Mouse (Mus musculus): ENCODE measurements around the gene Stap2. TPM values are rescaled to one million over a fixed set of nuclear protein-coding genes. Genes with fewer than 3 reads are reported as not detected.

The Stap2 gene
- polyA plus RNA-seq, 1 experiment from 2014 or later, result 6.5 TPM

DNA sequence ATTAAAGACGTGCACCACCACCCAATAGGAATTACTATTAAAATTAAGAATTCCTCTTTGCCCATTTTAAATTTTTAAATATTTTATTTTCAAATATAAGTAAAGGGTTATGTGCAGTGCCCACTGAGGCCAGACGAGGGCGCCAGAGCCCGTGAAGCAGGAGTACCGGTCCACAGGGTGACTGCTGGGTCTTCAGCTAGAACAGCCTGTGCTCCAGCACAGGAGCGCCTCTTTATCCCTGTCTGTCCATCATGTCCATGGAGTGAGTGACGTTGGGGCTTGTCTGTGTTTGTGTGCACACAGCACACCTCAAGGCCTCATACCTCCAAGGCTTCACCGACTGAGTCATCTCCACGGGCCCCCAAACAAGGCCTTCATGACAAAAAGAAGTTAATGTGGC, 48.2 kb downstream of the Stap2 start:
- H3K4me1 ChIP-seq (ENCODE audit: control insufficient read depth, insufficient read depth, low read length), result no peaks in the 10 kb centered on the region
- H3K27me3 ChIP-seq (ENCODE audit: control insufficient read depth, insufficient read depth, low read length), result 0 out of 2 replicates have a peak, but pooled peaks cover 3% of the 10 kb centered on the region
- ATAC-seq (ENCODE audit: insufficient number of reproducible peaks, low FRiP score, low TSS enrichment, low read depth) (no peak), DNase-seq (ENCODE audit: low spot score) (peak; percentile 86)
- H3K36me3 ChIP-seq (ENCODE audit: control insufficient read depth, insufficient read depth, low read length), result peaks cover 3% of the 10 kb centered on the region; the same call in 1 of the 2 replicates
- H3K4me3 ChIP-seq (ENCODE audit: low read depth, low read length), result no peak overlapping the region
- H3K27ac ChIP-seq (replicated peaks; ENCODE audit: low read depth, low read length), result no peak overlapping the region
- 17% methylated on average over 9 of the region's 9 CpGs for WGBS
- H3K4me2 ChIP-seq (ENCODE audit: low read depth, severe bottlenecking), result no peak overlapping the region
- H3K9me3 ChIP-seq (ENCODE audit: control insufficient read depth, low read length), result no peaks in the 10 kb centered on the region
- no peak overlapping the region for H3K9ac ChIP-seq (ENCODE audit: low read length)

DNA sequence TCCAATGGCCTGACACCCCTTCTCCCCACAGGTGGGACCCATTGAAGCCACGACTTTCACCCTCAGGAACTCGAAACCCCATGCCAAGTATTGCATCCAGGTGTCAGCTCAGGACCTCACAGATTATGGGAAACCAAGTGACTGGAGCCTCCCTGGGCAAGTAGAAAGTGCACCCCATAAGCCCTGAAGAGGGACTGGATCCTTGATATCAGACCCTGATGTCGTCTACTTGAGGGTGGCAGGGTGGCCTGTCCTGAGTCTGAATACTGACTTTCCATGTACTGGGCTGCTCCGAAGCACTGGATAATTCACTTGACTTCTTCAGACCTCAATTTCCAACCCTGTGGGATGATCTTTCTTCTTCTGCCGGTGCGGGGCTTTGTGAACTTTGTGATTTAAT, 48.8 kb downstream of the Stap2 start:
- DNase-seq (ENCODE audit: low spot score), result no peak
- Histone ChIP-seq H3K9ac (ENCODE audit: low read length) (no peak overlapping the region), H3K9me3 (ENCODE audit: control insufficient read depth, low read length) (no peaks in the 10 kb centered on the region), H3K4me1 (ENCODE audit: control insufficient read depth, insufficient read depth, low read length) (no peaks in the 10 kb centered on the region), H3K27me3 (ENCODE audit: control insufficient read depth, insufficient read depth, low read length) (0 out of 2 replicates have a peak, but pooled peaks cover 3% of the 10 kb centered on the region), H3K4me3 (ENCODE audit: low read depth, low read length) (peak overlapping the region; percentile 35), H3K36me3 (ENCODE audit: control insufficient read depth, insufficient read depth, low read length) (no peaks in the 10 kb centered on the region; the same call in 1 of the 2 replicates), H3K4me2 (ENCODE audit: low read depth, severe bottlenecking) (peak overlapping the region; percentile 54), H3K27ac (replicated peaks; ENCODE audit: low read depth, low read length) (no peak overlapping the region)
- ATAC-seq (ENCODE audit: insufficient number of reproducible peaks, low FRiP score, low TSS enrichment, low read depth), result no peak
- WGBS, result 31% methylated on average over 6 of the region's 6 CpGs

DNA sequence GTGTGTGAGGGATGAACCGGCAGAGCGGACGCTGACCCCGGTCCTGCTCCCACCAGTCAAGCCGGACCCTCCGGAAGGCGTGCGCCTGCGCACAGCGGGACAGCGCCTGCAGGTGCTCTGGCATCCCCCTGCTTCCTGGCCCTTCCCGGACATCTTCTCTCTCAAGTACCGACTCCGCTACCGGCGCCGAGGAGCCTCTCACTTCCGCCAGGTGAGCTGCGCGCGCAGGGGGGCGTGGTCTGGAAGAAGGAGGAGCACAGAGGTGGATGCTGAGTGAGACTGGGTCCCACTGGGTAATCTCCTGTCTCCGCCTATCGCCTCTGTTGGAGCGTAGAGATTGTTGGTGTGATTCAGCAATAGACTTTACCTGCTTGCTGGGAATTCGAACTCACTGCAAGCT, 49.3 kb downstream of the Stap2 start:
- Histone ChIP-seq H3K4me3 (ENCODE audit: low read depth, low read length) (peak overlapping the region; percentile 35), H3K4me1 (ENCODE audit: control insufficient read depth, insufficient read depth, low read length) (no peaks in the 10 kb centered on the region), H3K9ac (ENCODE audit: low read length) (peak overlapping the region; percentile 38; the same call in 1 of the 2 replicates), H3K4me2 (ENCODE audit: low read depth, severe bottlenecking) (peak overlapping the region; percentile 54), H3K9me3 (ENCODE audit: control insufficient read depth, low read length) (no peaks in the 10 kb centered on the region), H3K27me3 (ENCODE audit: control insufficient read depth, insufficient read depth, low read length) (0 out of 2 replicates have a peak, but pooled peaks cover 3% of the 10 kb centered on the region), H3K36me3 (ENCODE audit: control insufficient read depth, insufficient read depth, low read length) (no peaks in the 10 kb centered on the region; the same call in 1 of the 2 replicates), H3K27ac (replicated peaks; ENCODE audit: low read depth, low read length) (no peak overlapping the region)
- under 1% methylated on average over 26 of the region's 26 CpGs for WGBS
- DNase-seq (ENCODE audit: low spot score), result peak; percentile 84
- peak; percentile 23 for ATAC-seq (ENCODE audit: insufficient number of reproducible peaks, low FRiP score, low TSS enrichment, low read depth)

DNA sequence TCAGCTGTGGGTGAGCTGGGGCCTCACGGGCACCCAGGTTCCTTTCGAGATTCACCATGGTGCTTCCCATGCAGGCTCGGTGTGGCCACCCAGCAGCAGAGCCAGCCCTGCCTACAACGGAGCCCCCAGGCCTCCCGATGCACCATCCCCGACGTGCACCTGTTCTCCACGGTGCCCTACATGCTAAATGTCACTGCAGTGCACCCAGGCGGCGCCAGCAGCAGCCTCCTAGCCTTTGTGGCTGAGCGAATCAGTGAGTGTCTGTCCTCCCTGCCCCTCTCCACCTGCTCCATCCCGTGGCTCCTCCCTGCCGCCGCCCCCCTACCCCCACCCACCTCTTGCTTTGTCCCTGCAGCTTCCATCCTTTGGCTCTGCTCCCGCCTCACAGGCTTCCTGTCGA, 51.2 kb downstream of the Stap2 start:
- Histone ChIP-seq H3K4me2 (ENCODE audit: low read depth, severe bottlenecking) (no peak overlapping the region), H3K9ac (ENCODE audit: low read length) (no peak overlapping the region), H3K27me3 (ENCODE audit: control insufficient read depth, insufficient read depth, low read length) (0 out of 2 replicates have a peak, but pooled peaks cover 3% of the 10 kb centered on the region), H3K36me3 (ENCODE audit: control insufficient read depth, insufficient read depth, low read length) (no peaks in the 10 kb centered on the region), H3K4me1 (ENCODE audit: control insufficient read depth, insufficient read depth, low read length) (no peaks in the 10 kb centered on the region), H3K4me3 (ENCODE audit: low read depth, low read length) (no peak overlapping the region), H3K9me3 (ENCODE audit: control insufficient read depth, low read length) (no peaks in the 10 kb centered on the region), H3K27ac (replicated peaks; ENCODE audit: low read depth, low read length) (no peak overlapping the region)
- ATAC-seq (ENCODE audit: insufficient number of reproducible peaks, low FRiP score, low TSS enrichment, low read depth) (no peak), DNase-seq (ENCODE audit: low spot score) (no peak)
- 37% methylated on average over 16 of the region's 16 CpGs for WGBS

DNA sequence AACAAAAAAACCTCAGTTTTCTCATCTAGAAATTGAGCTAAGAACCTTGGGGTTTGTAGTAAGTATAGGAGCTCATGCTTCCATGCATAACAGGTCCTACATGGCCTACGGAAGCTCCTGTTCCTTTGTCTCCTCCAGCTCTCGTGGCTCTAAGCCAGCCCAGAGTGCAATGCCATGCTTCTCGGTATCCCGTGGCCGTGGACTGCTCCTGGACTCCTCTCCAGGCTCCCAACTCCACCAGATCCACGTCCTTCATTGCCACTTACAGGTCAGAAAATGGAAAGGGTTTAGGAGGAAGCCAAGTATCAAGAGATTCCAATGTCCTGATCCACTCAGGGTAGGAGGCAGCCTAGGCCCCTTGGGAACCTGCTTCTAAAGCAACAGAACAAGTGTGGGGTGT, 51.6 kb downstream of the Stap2 start:
- Histone ChIP-seq H3K9me3 (ENCODE audit: control insufficient read depth, low read length) (no peaks in the 10 kb centered on the region), H3K4me2 (ENCODE audit: low read depth, severe bottlenecking) (no peak overlapping the region), H3K27me3 (ENCODE audit: control insufficient read depth, insufficient read depth, low read length) (0 out of 2 replicates have a peak, but pooled peaks cover 3% of the 10 kb centered on the region), H3K4me3 (ENCODE audit: low read depth, low read length) (no peak overlapping the region), H3K36me3 (ENCODE audit: control insufficient read depth, insufficient read depth, low read length) (no peaks in the 10 kb centered on the region), H3K27ac (replicated peaks; ENCODE audit: low read depth, low read length) (no peak overlapping the region), H3K4me1 (ENCODE audit: control insufficient read depth, insufficient read depth, low read length) (no peaks in the 10 kb centered on the region), H3K9ac (ENCODE audit: low read length) (no peak overlapping the region)
- no peak for DNase-seq (ENCODE audit: low spot score)
- ATAC-seq (ENCODE audit: insufficient number of reproducible peaks, low FRiP score, low TSS enrichment, low read depth), result no peak
- 76% methylated on average over 6 of the region's 6 CpGs for WGBS

DNA sequence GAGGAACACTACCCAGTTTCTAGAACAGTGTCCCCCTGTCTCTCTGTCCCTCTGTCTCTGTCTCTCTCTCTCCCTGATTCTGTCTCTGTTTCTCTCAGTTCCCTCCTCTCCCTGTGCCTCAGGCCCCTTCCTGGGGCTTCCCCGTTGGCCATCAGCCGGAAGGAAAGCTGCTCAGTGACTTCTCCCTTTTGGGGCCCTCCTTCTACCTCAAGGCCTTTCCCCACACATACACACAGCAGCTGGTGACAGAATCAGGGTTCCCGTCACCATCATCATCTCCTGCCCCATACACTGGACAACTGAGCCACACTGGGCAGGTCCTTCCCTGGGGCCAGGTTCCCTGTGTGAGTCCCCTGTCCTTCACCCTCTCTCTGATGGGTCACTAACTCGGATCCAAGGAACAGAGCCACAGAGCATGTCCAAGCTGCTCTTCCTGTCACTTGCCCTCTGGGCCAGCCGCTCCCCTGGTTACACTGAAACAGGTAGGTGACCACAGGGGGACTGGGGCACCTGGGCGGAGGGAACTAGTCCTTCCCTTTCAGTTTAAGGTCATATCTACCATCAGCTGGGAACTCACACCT, 52.8 kb downstream of the Stap2 start, which contains the start of gene Ebi3:
Gene Ebi3 (plus strand): TSS at position 194 of the 581 bp plus-strand sequence.
- Histone ChIP-seq H3K27me3 (ENCODE audit: control insufficient read depth, insufficient read depth, low read length) (0 out of 2 replicates have a peak, but pooled peaks cover 3% of the 10 kb centered on the region), H3K4me1 (ENCODE audit: control insufficient read depth, insufficient read depth, low read length) (no peaks in the 10 kb centered on the region), H3K27ac (replicated peaks; ENCODE audit: low read depth, low read length) (no peak within 1 kb of the TSS), H3K4me2 (ENCODE audit: low read depth, severe bottlenecking) (no peak within 1 kb of the TSS), H3K9me3 (ENCODE audit: control insufficient read depth, low read length) (no peaks in the 10 kb centered on the region), H3K9ac (ENCODE audit: low read length) (no peak within 1 kb of the TSS), H3K4me3 (ENCODE audit: low read depth, low read length) (no peak within 1 kb of the TSS), H3K36me3 (ENCODE audit: control insufficient read depth, insufficient read depth, low read length) (no peaks in the 10 kb centered on the region)
- no peak for DNase-seq (ENCODE audit: low spot score)
- no peak for ATAC-seq (ENCODE audit: insufficient number of reproducible peaks, low FRiP score, low TSS enrichment, low read depth)
- WGBS, result 73% methylated on average over 6 of the region's 6 CpGs

DNA sequence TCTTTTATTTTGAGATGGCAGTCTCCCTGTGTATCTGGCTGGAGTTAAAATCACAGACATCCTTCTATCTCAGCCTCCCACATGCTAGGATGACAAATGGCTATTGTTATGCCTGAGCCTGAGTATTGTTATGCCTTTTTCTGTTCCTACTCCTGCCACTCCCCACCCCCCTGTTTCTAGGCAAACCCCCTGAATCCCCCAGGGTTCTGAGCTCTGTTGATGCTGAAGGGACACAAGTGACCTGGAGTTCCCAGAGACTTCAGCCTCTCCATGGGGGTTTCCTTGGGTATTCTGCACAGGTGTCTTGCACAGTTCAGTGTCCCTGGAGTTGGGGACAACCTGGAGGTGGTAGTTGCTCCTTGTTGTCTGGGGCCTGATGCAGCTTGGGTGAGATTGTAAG, 53.3 kb downstream of the Stap2 start:
- ATAC-seq (ENCODE audit: insufficient number of reproducible peaks, low FRiP score, low TSS enrichment, low read depth) (no peak), DNase-seq (ENCODE audit: low spot score) (no peak)
- Histone ChIP-seq H3K9ac (ENCODE audit: low read length) (no peak overlapping the region), H3K4me1 (ENCODE audit: control insufficient read depth, insufficient read depth, low read length) (no peaks in the 10 kb centered on the region), H3K27me3 (ENCODE audit: control insufficient read depth, insufficient read depth, low read length) (0 out of 2 replicates have a peak, but pooled peaks cover 3% of the 10 kb centered on the region), H3K4me3 (ENCODE audit: low read depth, low read length) (no peak overlapping the region), H3K4me2 (ENCODE audit: low read depth, severe bottlenecking) (no peak overlapping the region), H3K9me3 (ENCODE audit: control insufficient read depth, low read length) (no peaks in the 10 kb centered on the region), H3K27ac (replicated peaks; ENCODE audit: low read depth, low read length) (no peak overlapping the region), H3K36me3 (ENCODE audit: control insufficient read depth, insufficient read depth, low read length) (no peaks in the 10 kb centered on the region)

DNA sequence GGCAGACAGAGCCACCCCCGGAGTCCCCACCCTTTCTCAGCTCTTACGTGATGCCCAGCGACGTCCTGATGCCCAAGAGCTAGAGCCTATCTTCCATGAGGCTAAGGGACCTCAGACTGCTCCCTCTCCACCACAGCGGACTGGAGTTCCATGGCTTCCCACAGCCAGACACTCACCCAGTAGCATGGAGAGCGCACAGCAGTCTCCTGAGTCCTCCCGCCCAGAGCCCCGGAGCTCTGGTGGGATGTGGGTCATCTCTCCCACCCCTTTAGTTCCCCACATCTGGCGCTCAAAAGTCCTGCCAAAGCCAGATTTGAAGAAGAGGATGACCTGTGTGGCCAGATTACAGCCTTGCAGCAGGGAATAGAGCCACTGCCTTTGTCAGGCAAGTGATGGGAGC, 54.8 kb downstream of the Stap2 start:
- Histone ChIP-seq H3K4me2 (ENCODE audit: low read depth, severe bottlenecking) (no peak overlapping the region), H3K27ac (replicated peaks; ENCODE audit: low read depth, low read length) (no peak overlapping the region), H3K36me3 (ENCODE audit: control insufficient read depth, insufficient read depth, low read length) (no peaks in the 10 kb centered on the region), H3K4me3 (ENCODE audit: low read depth, low read length) (no peak overlapping the region), H3K27me3 (ENCODE audit: control insufficient read depth, insufficient read depth, low read length) (0 out of 2 replicates have a peak, but pooled peaks cover 3% of the 10 kb centered on the region), H3K4me1 (ENCODE audit: control insufficient read depth, insufficient read depth, low read length) (no peaks in the 10 kb centered on the region), H3K9ac (ENCODE audit: low read length) (no peak overlapping the region), H3K9me3 (ENCODE audit: control insufficient read depth, low read length) (no peaks in the 10 kb centered on the region)
- no peak for ATAC-seq (ENCODE audit: insufficient number of reproducible peaks, low FRiP score, low TSS enrichment, low read depth)
- 80% methylated on average over 9 of the region's 9 CpGs for WGBS
- no peak for DNase-seq (ENCODE audit: low spot score)

DNA sequence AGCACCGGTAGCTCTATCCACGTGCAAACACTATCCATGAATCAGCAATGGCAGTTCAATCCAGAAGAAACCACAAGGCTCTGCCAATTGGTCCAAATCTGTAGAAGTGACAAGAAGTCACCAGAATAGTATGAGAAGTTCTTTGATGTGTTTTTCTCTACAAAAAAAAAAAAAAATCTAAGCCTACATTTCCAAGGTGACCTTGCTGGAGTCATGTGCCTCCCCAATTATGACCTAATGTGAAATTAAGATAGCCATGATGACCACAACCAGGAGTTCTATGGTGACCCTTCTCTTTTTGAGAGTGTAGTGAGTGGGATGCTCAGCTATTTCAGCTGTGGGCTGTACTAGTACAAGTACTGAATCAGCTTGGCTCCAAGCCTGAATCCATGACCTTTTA, 56.0 kb downstream of the Stap2 start, which contains the start of gene Zfp119b:
Gene Zfp119b (minus strand): TSS at position 101 of the 400 bp plus-strand sequence.
- no peak for ATAC-seq (ENCODE audit: insufficient number of reproducible peaks, low FRiP score, low TSS enrichment, low read depth)
- no peak within 1 kb of the TSS for H3K4me3 ChIP-seq (ENCODE audit: low read depth, low read length)

More for the DNA sequence above, 56.0 kb downstream of the Stap2 start, which contains the start of gene Zfp119b:
- Histone ChIP-seq H3K9me3 (ENCODE audit: control insufficient read depth, low read length) (no peaks in the 10 kb centered on the region), H3K4me1 (ENCODE audit: control insufficient read depth, insufficient read depth, low read length) (no peaks in the 10 kb centered on the region), H3K27me3 (ENCODE audit: control insufficient read depth, insufficient read depth, low read length) (0 out of 2 replicates have a peak, but pooled peaks cover 3% of the 10 kb centered on the region), H3K36me3 (ENCODE audit: control insufficient read depth, insufficient read depth, low read length) (no peaks in the 10 kb centered on the region), H3K9ac (ENCODE audit: low read length) (no peak within 1 kb of the TSS), H3K27ac (replicated peaks; ENCODE audit: low read depth, low read length) (no peak within 1 kb of the TSS), H3K4me2 (ENCODE audit: low read depth, severe bottlenecking) (no peak within 1 kb of the TSS)
- WGBS, result 92% methylated on average over 2 of the region's 2 CpGs
- DNase-seq (ENCODE audit: low spot score), result no peak
